Mouse (Mus musculus) E14TG2a.4 (cell line): ENCODE data around the gene Msrb3.

ENCODE experiments used
- CTCF ChIP-seq: conservative IDR thresholded peaks from 2 replicates; pipeline ENCODE4 v1.5.1; 2014; ENCODE audit warnings: low read length
- NANOG ChIP-seq: IDR thresholded peaks from 2 replicates; pipeline ENCODE4 v1.6.1; 2014; ENCODE audit warnings: borderline replicate concordance, low read length, mixed read lengths
- POU5F1 ChIP-seq: IDR thresholded peaks from 2 replicates; pipeline ENCODE4 v1.6.1; 2014; ENCODE audit warnings: low read length, borderline replicate concordance

GRCm38 (mm10) chr10:120820781-120821300, 78.1 kb downstream of the Msrb3 start:
- no peak for TF ChIP-seq CTCF
- TF ChIP-seq NANOG: no peak
- TF ChIP-seq POU5F1: no peak
